Mouse (Mus musculus) c-Kit-negative CD71-positive TER-119-positive erythroid progenitor cells, embryonic 14.5 days (primary cell): ENCODE data around the gene Gbp4.
"Not testable (repeated sequence)": the region's sequence is repeated elsewhere in the genome, so short reads cannot be mapped to it uniquely, and the experiment has no call there.

Experiments used
- DNase-seq: peaks from one replicate; pipeline ENCODE4 v3.0.0-alpha.2; 2013; ENCODE audit warnings: low read depth, low spot score

Gene Gbp4

DNA sequence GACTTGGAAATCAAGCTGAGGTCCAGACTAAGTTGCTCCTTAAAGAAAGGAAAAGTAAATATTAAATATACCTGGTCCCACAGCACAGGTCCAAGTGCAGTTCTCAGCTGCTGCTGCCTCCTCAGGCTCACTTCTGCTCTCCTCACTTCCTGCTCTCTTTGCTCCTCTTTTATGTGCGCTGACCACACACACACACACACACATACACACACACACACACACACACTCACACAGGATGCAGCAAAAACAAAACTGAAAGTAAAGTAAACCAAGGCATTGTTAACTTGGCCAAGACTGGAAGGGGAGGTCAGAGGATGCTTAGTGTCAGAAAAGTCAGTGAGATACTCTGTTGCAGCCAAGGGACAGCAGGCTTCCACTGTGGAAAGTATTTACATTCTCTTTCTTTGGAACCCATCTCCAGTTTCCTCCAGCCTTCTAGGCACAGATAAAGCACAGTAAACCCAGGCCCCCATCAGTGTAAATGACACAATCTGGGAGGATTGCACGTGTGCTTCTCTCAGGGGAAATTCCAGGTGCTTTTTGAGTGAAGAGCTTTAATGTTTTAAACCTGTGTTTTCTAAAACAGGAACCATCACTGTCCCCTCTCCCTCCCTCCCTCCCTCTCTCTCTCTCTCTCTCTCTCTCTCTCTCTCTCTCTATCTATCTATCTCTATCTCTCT, at the start of gene Gbp4, which contains the start of the genes Gbp9 and Gbp8:
TSS of gene Gbp4 (minus strand) at position 178 of the 680 bp plus-strand sequence.
TSS of gene Gbp9 (minus strand) at position 131 of the 680 bp plus-strand sequence.
TSS of gene Gbp8 (minus strand) at position 132 of the 680 bp plus-strand sequence.
- not testable (repeated sequence) for DNase-seq

GRCm38 (mm10) chr5:105181446-105181845, 42.1 kb upstream of the Gbp4 start:
- DNase-seq: no peak

GRCm38 (mm10) chr5:105156582-105156981, 17.2 kb upstream of the Gbp4 start:
- no peak for DNase-seq

- no peak for DNase-seq
Measured at GRCm38 (mm10) chr5:105154049-105154448, 14.7 kb upstream of the Gbp4 start.

- DNase-seq: not testable (repeated sequence)
Measured at GRCm38 (mm10) chr5:105148062-105148461, 8.7 kb upstream of the Gbp4 start.

- DNase-seq: no peak
Measured at GRCm38 (mm10) chr5:105146447-105146846, 7.1 kb upstream of the Gbp4 start.

DNA sequence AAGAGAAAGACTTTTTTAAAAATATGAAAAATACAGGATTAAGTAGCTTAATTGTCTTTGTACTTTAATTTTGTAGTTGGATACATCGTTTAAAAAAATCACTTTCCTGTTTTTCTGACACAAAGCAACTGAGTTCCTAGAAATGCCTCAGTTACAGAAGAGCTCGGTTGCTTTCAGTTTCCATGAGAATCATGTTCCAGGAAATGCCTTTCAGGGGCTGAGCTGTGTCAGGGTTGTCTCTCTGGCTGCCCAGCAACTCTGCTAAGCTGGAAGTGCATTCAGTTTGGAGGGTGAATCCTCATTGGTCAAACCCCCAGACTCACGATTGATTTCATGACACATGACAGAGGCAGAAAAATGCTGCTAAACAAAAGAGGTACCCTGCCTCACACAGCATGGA, 6.3 kb upstream of the Gbp4 start:
- not testable (repeated sequence) for DNase-seq

GRCm38 (mm10) chr5:105140089-105140810, 864 bp upstream of the Gbp4 start:
- not testable (repeated sequence) for DNase-seq

DNA sequence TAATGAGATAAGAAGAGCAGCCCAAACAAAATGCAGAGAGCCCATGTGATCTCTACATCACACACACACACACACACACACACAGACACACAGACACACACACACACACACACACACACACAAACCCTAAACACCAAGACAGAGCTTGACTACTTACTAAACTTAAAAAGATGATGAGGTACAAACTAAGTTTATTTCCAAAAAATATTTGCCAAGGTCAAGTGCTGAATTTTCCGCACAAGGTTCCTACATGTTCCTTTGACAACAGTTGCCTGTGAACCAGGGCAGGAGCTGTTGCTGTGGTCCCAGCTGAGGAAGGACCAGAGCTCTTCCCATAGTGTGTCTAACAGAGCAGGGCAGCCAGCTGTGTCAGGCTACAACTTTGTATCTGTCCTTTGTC, 480 bp downstream of the Gbp4 start:
- DNase-seq: no peak

- not testable (repeated sequence) for DNase-seq
Measured at GRCm38 (mm10) chr5:105136706-105137304, 2.6 kb downstream of the Gbp4 start.

DNA sequence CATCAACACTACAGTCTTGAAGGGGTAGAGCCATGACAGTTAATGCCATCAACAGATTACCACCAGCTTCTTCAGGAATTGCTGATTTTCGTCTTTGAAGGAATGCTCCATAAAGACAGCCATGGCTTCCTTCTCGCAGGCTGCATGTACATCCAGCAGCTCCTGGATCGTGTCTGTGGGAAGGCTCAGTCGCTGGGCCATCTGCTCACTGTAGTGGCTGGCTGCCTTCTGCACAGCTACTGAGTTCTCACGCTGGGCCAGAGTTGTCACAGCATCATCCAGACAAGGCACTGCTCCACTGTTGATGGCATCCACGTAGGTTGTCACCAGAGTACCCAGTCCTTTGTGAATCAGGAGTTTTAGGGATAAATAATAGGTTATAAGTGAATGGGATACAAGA, 17.7 kb downstream of the Gbp4 start:
- not testable (repeated sequence) for DNase-seq

- no peak for DNase-seq
Measured at GRCm38 (mm10) chr5:105115740-105116139, 23.6 kb downstream of the Gbp4 start.

DNA sequence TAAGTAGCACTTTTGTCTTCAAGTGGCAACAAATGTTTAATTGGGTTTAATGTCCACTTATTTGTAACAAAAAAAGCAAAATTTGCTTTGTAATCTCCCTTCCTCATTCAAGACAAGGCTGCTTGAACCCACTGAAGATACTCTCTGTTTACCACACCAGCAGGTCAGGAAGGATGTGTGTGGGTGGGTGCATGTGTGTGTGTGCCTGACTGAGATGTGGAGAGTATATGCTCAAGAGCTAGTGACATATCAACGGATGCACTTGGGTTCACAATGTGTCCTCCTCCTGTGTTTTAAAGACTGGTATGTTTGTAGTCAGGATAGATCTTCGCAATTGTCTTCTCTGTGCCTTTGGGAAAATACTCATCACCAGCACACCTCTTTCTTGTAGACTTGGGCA, 24.7 kb downstream of the Gbp4 start:
- no peak for DNase-seq

DNA sequence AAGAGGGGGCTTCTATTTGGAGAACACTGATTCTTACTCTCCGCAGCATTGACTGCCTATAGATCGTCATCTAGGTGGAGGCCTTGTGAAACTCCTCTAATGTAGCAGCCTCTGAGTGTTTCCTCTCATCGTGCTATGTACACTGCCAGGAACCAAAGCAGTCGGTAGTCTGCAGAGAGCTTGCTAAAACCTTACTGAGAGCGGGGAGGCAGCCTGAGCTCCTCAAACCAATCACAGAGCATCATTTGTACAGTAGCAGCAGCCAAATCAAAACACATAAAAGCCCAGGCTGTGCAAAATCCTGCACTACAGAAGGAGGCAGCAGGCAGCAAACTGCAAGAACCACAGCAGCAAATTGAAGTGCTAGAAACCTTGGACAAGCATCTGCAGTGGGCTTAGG, 25.7 kb downstream of the Gbp4 start:
- DNase-seq: no peak

DNA sequence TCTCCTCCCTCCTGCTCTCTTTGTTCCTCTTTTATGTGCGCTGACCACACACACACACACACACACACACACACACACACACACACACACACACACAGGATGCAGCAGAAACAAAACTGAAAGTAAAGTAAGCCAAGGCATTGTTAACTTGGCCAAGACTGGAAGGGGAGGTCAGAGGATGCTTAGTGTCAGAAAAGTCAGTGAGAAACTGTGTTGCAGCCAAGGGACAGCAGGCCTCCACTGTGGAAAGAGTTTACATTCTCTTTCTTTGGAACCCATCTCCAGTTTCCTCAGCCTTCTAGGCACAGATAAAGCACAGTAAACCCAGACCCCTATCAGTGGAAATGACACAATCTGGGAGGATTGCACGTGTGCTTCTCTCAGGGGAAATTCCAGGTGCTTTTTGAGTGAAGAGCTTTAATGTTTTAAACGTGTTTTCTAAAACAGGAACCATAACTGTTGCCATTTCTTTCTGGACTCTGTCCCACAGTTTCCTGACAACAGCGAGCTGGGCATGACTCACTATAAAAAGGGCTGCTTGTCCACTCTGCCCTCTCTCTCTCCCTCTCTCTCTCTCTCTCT, 29.0 kb downstream of the Gbp4 start:
- DNase-seq: not testable (repeated sequence)

DNA sequence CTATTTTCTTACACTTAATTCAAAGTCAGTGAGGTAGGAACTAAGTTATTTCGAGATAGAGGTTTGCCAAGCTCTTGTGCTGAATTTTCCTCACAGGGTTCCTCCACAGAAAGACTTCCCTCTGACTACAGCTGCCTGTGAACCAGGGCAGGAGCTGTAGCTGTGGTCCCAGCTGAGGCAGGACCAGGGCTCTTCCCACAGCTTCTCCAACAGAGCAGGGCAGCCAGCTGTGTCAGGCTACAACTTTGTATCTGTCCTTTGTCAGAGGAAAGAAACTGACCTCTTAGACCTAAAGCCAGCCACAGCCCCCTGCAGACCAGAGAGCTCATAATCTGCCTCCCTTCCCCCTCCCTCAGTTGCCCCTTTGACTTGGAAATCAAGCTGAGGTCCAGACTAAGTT, 29.6 kb downstream of the Gbp4 start:
- DNase-seq: not testable (repeated sequence)

- DNase-seq: not testable (repeated sequence)
Measured at GRCm38 (mm10) chr5:105105689-105106088, 33.7 kb downstream of the Gbp4 start.

- no peak for DNase-seq
Measured at GRCm38 (mm10) chr5:105081900-105082299, 57.5 kb downstream of the Gbp4 start.

DNA sequence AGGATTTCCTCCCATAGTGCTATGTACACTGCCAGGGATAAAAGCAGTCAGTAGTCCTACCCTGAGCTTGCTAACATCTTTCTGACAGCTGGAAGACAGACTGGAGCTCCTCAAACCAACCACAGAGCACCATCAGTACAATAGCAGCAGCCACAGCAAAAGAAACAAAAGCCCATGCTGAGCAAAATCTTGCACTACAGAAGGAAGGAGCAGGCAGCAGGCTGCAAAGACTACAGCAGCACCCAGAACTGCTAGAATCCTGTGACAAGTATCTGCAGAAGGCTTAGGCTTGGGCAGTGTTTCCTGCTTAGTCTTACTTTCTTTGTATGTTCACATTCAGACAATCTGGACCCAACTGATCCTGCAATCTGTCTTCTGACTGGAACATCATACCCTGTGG, 71.0 kb downstream of the Gbp4 start:
- DNase-seq: not testable (repeated sequence)
